Mouse (Mus musculus) fibroblast of lung, adult 2 months (primary cell): ENCODE data around the gene Mef2c.

Experiments used
- DNase-seq: peaks from one replicate; pipeline ENCODE4 v3.0.0-alpha.2; 2011; ENCODE audit warnings: low read depth

Gene Mef2c

DNA sequence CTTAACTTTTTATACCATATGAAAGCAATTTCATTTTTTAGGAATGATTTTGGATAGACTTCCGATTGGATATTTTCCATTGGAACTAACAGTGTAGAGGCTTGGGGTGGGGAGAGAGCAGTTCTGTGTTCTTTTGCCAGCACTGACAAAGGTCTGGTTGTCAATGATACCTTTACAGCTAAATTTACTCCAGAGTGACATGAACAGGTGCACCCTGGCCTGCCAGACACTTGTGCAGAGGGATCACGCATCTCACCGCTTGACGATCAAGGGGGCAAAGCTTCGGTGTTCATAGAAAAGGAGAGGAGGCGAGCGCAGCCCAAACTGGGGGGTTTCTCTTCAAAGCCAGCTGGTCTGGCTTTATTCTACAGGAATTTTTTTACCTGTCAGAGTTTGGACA, at the start of gene Mef2c:
Gene Mef2c (plus strand): TSS at position 116 of the 400 bp plus-strand sequence.
- DNase-seq, result no peak

DNA sequence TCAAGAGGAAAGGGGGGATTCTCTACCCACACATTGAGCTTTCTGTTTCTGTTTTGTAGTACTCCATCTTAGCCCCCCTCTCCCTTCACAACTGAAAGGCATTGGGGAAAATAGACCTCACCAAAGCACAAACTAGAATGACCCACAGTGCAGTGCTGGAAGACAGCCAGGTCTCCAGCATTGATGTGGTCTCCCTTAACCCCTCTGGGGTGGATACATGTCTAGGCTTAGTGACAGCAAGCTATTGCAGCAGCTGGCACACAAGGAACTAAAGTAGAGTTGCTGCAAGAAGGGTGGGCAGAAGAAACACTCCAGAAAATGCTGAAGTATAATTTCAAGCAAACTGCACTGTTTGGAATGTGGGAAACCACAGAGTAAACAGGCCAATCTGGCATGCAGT, 45.1 kb upstream of the Mef2c start:
- DNase-seq, result peak; percentile 33

DNA sequence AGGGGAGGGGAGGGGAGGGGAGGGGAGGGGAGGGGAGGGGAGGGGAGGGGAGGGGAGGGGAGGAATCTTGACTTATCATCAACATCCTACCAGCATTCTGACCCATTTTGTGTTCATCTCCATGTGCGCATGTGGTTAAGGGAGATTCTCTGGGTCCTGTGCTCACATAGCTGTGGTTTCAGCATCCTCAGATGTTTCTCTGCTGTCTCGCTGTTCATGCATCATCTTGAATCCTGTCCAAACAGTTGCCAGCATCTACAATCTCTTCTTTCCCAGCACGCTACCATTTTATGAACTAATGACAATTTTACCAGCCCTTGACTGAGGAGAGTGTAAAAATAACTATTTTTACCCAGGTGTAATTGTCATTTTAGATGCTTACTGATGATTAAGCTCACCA, 44.2 kb upstream of the Mef2c start:
- DNase-seq, result no peak

DNA sequence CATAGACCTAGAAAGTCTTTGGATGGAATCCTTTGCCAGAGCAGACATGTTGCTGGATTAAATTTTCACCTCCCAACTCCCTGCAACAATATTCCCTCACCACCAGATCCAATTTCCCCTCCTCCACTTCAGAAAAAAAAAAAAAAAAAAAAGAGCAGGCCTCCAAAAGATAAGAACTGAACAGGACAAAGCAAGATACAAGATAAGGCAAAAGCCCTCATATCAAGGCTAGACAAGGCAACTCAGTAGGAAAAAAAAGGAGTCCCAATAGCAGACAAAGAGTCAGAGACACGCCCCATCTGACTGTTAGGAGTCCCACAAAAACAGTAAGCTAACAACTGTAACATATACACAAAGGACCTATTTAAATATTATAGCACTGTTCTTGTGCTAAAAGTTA, 43.2 kb upstream of the Mef2c start:
- DNase-seq, result no peak

DNA sequence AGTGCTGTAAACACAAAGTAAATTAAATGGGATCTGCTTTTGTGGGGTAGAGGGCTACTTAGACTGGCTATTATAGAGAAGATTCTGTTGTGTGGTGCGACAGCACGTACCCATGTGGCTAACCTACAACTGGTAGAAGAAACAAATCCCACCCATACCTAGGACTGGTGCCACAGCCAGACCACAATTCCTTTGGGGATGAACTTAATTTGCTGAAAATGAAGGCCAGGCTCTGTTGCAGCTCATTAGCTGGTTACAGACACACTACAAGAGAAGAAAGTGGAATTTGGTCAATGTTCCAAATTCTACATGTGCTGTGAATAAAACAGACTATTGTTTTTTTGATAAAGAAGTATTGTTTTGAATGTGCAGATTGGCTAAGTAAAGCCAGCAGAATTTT, 42.3 kb upstream of the Mef2c start:
- peak; percentile 77 for DNase-seq

DNA sequence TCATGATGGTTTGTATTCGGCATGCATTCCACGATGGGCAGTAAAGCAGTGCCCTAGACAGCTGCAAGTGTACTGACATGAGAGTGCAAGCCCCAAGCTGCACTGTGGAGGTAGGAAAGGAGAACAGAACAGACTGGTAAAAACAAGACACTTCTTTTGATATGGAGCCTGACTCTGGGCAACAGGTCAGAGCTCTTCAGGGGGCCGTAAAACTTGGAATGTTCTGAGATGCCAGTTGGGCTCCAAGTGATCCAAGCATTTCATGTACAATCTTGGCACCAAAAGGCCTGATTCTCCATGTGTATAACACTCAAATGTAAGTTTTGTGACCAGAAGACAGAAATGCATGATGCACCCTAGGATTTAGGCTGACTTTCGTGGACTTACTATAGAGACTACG, 37.1 kb upstream of the Mef2c start:
- no peak for DNase-seq

DNA sequence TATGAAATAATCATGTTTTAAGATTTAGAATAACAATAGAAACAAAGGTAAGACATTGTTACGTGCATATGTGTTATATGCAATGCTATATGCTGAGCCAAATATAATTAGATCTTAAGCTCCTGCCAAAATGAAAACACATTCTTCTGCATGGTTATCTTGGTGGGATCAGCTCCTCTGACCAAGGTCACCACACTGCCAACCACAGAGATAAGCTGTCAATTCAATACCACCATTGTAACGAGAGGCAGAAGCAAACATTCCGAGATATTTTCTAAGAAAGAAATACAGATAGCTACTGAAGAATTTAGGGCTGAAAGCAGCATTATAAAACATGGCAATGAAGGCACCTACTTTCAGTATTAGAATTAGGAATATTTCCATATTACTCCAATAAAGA, 35.0 kb upstream of the Mef2c start:
- no peak for DNase-seq

DNA sequence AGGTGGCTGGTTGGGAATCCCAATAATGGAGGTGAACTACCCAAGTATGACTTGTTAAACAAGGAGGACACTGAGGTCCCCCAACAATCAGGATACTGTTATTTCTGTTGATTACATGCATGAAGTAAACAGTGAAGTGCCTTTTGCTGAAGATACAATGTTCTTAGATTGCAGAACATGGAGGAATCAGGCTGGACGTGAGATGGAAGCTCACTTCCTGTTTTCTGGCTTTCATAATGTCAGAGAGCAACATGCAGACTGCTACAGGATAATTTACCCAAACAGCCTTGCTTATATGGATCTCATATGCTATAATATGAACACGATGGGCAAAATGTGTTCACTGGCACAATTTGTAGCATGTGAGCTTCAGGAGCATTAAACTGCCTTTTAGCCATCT, 30.1 kb upstream of the Mef2c start:
- no peak for DNase-seq

DNA sequence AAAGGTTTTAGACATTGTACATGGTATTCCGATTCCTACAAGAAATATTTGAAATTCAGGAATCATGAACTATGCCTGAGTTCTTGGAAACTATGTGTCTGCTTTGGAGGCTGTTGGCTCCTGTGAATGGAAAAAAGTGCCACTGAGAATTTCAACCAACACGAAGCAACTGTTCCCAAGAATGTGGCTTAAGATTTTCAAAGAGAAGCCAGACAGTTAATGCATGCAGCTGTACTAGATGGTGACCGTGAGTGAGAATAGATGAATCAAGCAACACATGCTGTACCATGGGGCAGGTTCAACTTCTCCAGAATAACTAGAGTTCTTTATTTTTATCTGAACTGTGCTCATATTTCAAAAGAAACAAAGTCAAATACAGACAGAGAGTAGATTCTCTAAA, 23.4 kb upstream of the Mef2c start:
- no peak for DNase-seq

DNA sequence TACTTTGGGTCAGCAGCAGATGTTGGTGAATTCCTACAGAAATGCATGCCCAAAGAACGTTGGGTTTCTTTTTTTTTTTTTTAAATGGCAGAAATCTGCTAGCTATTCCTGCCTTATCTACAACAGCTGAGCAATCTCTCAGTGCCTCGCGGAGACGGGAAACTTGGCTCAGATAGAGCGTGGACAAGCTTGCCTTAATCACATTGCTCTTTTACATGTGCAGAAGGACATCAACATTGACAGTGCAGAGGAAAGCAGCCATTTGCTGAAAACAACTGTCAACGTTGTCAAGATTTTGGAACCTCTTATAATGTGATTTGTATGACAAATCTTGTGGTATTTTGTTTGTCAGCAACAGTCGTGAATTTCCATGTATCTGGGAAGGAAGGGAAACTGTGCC, 22.5 kb upstream of the Mef2c start:
- DNase-seq, result no peak

DNA sequence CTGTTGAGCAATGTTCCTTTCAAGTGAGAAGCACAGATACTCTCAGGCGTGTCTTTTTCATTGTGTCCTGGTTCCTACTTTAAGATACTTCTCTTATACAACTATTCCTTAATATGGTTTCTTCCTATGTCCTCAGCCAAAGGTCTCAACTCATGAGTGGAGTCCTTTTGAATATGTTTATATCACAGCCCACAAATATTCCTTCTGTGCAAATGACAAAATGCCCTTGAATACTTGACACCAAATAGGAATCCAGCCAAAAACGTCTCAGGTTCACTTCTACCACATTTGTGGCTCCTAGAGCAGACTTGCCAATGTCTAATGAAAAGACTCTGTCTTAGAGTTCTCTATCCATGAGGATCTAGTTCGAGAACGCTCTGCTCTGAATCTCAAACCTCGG, 21.7 kb upstream of the Mef2c start:
- no peak for DNase-seq

DNA sequence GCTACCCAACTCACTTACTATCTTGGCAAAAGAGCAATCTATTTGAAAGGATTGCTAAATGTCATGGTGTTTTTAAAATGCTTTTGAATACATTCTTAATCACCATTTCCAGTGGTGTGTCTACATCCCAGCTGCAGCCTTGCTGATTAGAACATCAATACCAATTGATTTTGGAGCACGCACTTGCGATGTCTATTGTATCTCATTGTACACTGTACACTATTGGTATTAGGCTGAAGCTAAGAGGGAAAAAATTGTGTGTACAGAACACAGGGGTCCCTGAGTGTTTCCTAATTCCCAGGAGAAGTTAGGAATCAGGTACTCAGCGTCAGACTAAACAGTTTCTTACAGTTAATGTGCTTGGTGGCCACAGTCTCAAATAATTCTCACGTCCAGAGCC, 19.6 kb upstream of the Mef2c start:
- no peak for DNase-seq

DNA sequence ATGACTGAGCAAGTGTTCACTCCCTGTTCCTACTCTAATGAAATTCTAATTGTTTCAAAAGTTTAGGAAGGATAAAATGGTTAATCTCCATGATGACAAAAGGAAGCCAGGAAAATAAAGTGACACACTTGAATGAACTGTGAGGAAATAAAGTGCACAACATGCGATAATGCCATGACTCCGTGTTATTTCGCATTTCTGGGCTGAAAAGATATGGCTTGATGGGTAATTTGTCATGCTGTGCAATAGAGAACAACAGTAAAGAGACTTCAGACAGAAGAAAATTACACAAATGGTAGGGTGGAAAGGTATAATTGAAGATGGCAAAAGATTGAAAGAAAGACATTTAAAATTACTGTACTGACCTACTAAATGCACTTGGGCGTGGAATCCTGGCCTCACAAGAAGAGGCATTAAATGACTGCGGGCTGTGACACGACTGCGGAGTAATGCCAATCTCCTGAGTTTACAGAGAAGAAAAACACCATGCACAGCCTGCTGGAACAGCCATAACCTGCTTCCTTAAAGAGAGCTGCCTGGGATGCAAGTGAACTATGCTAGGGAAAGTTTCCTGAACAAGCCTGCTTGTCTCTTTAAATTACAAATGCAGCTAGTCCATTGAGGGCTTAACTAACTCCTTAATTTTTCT, 19.0 kb upstream of the Mef2c start:
- no peak for DNase-seq

DNA sequence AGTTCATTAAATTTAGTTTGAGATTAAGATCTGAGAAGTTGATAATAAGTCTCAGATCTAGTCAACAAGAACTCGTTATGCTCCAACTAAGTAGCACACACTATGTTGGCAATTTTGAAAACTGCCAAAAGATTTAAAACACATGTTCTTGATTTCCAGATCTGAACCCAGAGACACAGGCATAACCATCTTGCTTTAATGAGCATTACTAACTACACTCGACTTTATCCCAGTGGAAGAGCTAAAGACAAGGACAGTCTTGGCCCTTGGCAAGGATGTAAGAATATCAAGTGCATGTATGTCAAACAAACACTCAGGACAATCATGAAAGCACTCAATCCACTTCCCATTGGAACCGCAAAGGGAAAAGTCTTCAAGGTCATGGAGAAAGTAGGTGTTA, 11.8 kb upstream of the Mef2c start:
- DNase-seq, result no peak

DNA sequence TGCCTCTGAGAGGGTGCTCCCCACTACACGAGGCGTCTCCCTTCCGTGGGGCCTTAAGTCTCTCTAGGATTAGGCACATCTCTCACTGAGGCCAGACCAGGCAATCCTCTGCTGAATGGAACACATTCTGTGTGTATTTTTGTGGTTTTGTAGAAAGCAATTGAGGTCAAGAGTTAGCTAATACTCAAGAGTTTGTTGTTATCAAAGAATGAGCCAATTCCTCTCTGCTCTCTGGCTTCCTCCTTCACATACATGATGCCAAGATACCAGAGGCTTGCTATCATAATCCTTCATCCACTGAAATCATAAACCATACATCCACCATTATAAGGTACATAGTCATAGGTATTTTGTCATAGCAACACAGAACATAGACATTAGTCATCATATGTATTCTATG, 6.1 kb upstream of the Mef2c start:
- no peak for DNase-seq

DNA sequence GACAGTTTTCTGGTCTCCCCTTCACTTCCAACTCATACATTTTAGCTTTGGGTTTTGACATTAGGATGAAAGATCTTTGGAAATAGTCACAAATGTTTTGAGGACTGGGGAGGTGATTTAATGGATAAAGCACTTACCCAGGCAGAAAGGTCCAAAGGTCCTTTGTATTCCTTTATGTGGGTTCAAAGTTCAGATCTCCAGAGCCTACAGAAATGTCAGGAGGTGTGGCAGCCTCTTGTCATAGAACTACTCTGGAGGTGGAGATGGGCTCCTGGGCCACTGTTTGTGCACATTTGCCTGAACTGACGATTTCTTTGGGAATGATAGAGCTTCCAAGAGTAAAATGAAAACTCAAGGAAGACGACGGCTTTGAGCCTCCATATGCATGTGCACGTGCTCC, 4.3 kb upstream of the Mef2c start:
- no peak for DNase-seq

DNA sequence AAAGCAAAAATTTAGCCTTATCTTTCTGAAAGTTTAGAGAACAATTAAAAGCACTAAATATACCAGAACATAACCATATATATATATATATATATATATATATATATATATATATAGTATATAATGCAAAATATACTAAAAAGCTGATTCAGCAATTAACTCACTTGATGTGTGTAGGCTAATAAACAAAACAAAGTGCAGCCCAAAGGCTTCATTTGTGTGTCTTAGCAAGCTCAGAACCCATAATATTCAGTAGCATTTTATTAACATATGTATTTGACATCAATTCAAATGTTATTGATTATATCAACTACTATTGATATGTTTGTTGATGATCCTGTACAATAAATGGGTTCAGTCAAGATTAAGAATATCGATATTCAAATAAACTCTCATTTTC, 3.9 kb downstream of the Mef2c start:
- DNase-seq, result no peak

DNA sequence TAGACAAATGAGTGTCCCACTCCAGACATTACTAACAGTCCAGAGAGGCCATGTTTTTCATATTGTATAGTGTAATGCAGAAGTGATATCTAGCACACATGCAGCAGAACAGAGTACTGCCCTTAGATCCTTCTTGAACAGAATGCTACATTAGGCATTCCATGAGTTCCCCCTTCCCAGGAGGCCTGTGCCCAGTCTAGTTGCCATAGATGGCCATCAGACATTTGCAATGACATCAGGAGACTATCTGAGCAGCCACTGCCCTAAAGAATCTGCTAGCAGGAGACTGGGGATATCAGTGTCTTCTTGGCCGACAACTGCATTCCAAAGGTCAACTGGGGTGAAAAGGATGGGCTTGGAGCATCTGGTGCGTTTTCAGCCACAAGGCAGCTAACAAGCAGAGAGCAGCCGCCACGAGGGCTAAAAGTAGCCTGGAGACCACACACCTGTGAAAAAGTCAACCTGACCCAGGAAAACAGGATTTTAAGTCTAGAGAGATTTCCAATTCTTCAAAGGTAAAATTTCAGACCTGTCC, 11.2 kb downstream of the Mef2c start:
- DNase-seq, result no peak

DNA sequence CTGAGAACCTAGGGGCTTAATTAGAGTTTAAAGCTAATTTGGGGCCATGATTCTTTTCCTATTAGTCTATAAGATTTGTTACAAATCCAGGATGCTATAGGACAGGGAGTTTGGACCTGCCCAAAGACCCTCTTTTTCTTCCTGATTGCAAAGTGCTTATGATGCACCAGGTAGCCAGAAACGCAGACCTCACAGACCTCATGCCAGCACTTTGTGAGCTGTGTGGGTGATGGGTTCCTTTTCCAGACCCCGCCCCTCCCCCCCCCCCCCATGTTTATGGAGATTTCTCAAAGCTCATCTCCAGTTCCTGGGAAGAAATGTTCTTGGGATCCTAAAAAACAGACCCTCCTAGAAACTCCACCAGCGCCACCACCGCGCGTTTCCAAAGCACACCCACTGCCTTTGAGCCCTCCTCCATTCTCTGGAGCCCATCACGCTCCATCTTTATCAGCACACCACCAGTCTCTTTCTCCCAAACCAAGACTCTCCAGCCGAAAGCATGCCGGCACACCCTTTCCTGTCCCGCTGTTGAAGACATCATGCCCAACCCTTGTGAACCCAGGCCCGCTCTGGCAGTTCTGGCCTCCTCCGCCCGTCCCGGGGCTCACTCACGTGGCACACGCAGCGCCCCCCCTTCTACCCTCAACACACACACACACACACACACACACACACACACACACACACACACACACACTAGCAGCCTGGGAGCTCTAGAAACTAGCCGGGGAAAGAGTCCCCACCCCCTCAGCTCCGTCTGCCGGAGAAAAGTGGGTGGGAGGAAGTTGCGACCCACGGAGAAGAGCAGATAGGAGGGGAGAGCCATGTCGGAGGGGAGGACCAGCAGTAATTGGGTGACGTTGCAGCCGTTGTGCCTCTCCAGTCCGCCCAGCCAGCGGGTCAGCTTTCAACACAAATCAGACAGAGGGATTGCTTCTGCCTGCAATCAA, 14.1 kb downstream of the Mef2c start:
- DNase-seq, result no peak

DNA sequence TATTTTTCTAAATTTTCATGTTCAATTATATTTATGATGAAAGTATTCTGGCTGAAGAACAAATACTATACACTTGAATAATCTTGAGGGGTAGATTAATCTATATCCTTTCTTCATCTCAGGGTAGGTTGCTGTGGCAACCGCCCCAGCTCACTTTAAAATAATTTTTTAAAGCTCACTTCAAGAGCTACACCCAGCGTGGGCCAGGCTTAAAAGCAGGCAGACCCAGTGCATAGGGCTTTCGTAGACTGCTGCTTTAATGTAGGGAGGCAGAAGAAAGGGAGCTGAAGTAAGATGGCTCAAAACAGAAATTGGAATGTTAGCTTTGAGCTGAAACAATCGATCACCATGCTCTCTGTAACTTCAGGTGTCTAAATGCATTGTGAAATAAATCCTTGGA, 17.0 kb downstream of the Mef2c start:
- no peak for DNase-seq

DNA sequence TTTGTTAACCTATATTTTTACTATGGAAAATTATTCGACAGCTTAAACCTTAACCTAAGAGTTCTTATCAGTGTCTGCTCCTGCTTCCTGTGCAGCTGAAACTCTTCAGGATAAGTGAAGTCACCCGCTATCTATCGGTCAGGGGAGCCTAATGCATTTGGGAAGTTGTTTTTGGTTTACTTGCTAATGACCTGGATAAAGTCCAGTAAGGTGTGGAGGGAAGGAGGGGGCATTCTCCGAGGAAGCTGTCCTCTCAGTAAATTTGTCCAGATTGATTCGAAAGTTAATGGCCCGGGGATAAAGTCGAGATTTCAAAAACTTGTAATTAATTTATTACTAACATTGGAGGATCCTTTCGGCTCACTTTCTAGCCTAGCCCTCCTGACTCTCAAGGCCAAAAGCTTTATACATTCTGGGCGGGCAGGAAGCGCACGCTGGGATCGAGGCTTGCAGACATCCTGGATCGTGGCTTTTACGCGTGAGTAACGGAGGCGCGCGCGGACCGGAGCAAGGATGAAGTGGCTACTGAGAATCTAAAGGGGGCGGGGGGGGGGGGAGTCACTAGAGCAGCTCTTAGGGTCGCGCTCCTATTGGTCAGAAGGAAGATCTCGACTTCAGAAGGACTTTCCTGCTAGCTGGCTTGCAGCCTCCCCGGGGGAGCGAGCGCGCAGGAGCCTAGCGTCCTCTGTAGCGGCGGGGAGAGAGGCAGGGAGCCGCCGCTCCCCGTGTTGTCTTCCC, 19.6 kb downstream of the Mef2c start:
- DNase-seq, result no peak

DNA sequence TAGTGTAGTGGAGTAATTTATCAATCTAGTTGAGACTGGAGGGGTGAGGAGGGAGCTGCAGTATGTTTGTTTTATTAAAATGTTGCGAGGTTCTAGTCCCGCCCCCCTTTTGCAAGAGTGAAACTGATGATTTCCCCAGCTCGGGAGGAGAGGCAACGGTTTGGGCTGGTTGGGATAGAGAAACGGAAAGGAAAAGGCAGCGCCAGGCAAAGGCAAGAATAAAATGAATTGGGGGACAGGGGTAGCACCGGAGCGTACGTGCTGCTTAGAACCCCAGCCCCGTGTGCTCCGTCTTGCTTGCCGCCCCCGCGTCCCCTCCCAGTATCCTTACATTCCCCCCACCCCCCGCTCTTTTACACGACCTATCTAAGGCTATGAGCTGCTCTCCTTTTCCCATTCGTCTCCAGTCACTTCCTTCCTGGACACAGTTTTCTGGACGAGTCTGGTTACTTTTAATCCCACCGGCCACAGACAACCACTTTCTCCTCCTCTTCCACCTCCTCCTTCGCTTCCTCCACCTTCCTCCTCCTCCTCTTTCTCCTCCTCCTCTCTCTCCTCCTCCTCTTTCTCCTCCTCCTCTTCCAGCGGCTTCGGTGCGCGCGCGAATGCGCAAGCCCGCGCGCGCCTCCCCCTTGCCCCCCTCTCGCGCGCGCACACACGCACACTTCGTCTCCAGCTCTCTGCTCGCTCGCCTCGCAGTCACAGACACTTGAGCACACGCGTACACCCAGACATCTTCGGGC, 20.5 kb downstream of the Mef2c start:
- DNase-seq, result no peak
